Comparison of ENCODE assay signal across 8 mouse cellular contexts in the genomic region with DNA sequence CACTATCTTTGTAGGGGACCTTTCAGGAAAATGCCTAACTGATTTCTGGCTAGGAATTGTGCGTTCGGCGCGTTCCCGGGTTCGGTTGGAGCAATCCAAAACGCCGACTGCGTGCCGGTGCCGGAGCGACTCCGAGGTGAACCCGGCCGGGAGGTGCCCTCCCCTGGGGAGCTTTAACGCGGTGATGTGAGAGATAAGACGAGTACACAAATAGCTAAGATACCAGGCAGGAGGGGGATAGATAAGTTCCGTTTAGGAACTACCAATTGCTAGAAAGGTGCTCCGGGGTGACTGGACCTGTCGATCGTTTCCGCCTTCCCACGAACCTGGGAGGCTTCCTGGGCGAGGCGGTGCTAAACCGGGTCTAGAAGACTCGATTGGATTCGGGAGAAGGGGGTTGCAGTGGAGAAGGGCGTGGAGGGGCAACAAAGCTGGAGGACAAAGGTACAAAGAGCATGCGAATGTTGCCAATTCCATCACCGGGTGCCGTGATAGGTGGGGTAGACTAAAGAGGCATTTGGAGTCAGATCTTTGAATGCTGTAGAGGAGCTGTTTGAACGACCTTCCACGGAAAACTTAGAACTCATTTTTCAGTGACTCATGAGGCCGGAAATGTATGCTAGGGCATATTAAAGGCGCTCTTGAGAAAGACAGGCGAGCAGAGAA. TPM values are rescaled to one million over a fixed set of nuclear protein-coding genes. Genes with fewer than 3 reads are reported as not detected.
DNase-seq lines count a peak whose midpoint lies in the region; ATAC-seq and TF ChIP-seq lines count a peak whose summit lies in the region.

No protein-coding gene starts in this region.

- TF ChIP-seq POLR2A in liver, adult 2 months (IDR thresholded peaks at IDR 0.05; ENCODE audit: extremely low read depth, insufficient read depth, low read length) = 0 out of 2 replicates have a peak, but pooled peaks have one; percentile 13

- TF ChIP-seq EP300 in stomach, postnatal 0 days (optimal IDR thresholded peaks at IDR 0.05) = no peak

- H3K27me3 ChIP-seq in Patski = peaks cover 3% of the 10 kb centered on the region
- H3K27me3 ChIP-seq in liver, adult 2 months (ENCODE audit: control insufficient read depth, insufficient read depth, low read length) = no peaks in the 10 kb centered on the region
- no peaks in the 10 kb centered on the region for H3K27me3 ChIP-seq in midbrain, postnatal 0 days (ENCODE audit: insufficient read depth, low read length)
- no peaks in the 10 kb centered on the region for H3K27me3 ChIP-seq in stomach, postnatal 0 days (ENCODE audit: control insufficient read depth, insufficient read depth, low read length)

- no peaks in the 10 kb centered on the region for H3K36me3 ChIP-seq in liver, adult 2 months (ENCODE audit: control insufficient read depth, insufficient read depth, low read length)
- H3K36me3 ChIP-seq in midbrain, postnatal 0 days (ENCODE audit: insufficient read depth, low read length) = no peaks in the 10 kb centered on the region
- no peaks in the 10 kb centered on the region for H3K36me3 ChIP-seq in stomach, postnatal 0 days (ENCODE audit: control insufficient read depth, insufficient read depth, low read length)

- peak overlapping the region; percentile 74 for H3K4me2 ChIP-seq in midbrain, postnatal 0 days (ENCODE audit: low read depth, low read length, poor library complexity, severe bottlenecking)
- H3K4me2 ChIP-seq in stomach, postnatal 0 days (replicated peaks; ENCODE audit: low read depth) = peak overlapping the region; percentile 75

- H3K4me1 ChIP-seq in liver, adult 2 months (ENCODE audit: control insufficient read depth, insufficient read depth, low read length) = peaks cover 14% of the 10 kb centered on the region; the same call in 1 of the 2 replicates
- H3K4me1 ChIP-seq in midbrain, postnatal 0 days (ENCODE audit: insufficient read depth, low read length) = no peaks in the 10 kb centered on the region; the same call in 1 of the 2 replicates
- H3K4me1 ChIP-seq in stomach, postnatal 0 days (replicated peaks; ENCODE audit: control insufficient read depth, insufficient read depth) = no peaks in the 10 kb centered on the region; the same call in 1 of the 2 replicates

- peak overlapping the region; percentile 83 for H3K27ac ChIP-seq in liver, adult 2 months (replicated peaks; ENCODE audit: insufficient read depth, low read depth, low read length)
- H3K27ac ChIP-seq in midbrain, postnatal 0 days (ENCODE audit: low read depth, low read length) = peak overlapping the region; percentile 94
- H3K27ac ChIP-seq in stomach, postnatal 0 days (replicated peaks) = peak overlapping the region; percentile 99

- peak; percentile 55 for ATAC-seq in Patski
- peak; percentile 36 for ATAC-seq in common myeloid progenitor, adult 5-6 weeks (replicated peaks; ENCODE audit: low read depth, poor library complexity, severe bottlenecking)
- ATAC-seq in inflammation-experienced regulatory T-cells, adult 6 months = peak; percentile 53
- ATAC-seq in midbrain, postnatal 0 days (ENCODE audit: low FRiP score) = no peak; the same call in 1 of the 2 replicates
- peak; percentile 45 for ATAC-seq in stomach, postnatal 0 days (ENCODE audit: low FRiP score, low TSS enrichment)

- H3K9me3 ChIP-seq in midbrain, postnatal 0 days (ENCODE audit: low read length) = no peaks in the 10 kb centered on the region
- no peaks in the 10 kb centered on the region for H3K9me3 ChIP-seq in stomach, postnatal 0 days (ENCODE audit: control insufficient read depth, low read length)

- under 1% methylated on average over 38 of the region's 38 CpGs for WGBS in liver, adult 2 months
- WGBS in midbrain, postnatal 0 days = under 1% methylated on average over 38 of the region's 38 CpGs
- WGBS in stomach, postnatal 0 days = under 1% methylated on average over 38 of the region's 38 CpGs

- no peak for TF ChIP-seq CTCF in Patski (IDR thresholded peaks at IDR 0.05)
- no peak for TF ChIP-seq CTCF in liver, adult 2 months (IDR thresholded peaks at IDR 0.05; ENCODE audit: low read depth, low read length)
- TF ChIP-seq CTCF in midbrain, postnatal 0 days (IDR thresholded peaks at IDR 0.05) = no peak
- no peak for TF ChIP-seq CTCF in stomach, postnatal 0 days (IDR thresholded peaks at IDR 0.05; ENCODE audit: low read depth)

- CTCF ChIA-PET in Patski (lab: Charles Lee) = interaction anchor here (0.8 to 3.0 kb wide), 9 partner anchors 9 to 59 kb away, joined by 3 to 13 read pairs (median 5); no protein-coding TSS in a partner anchor

- peak overlapping the region; percentile 99 for H3K9ac ChIP-seq in liver, adult 2 months (ENCODE audit: low read depth, low read length)
- peak overlapping the region; percentile 97 for H3K9ac ChIP-seq in midbrain, postnatal 0 days (replicated peaks; ENCODE audit: low read length, poor library complexity, severe bottlenecking)
- H3K9ac ChIP-seq in stomach, postnatal 0 days (ENCODE audit: low read length) = peak overlapping the region; percentile 99

- POLR2A ChIA-PET in Patski (lab: Charles Lee) = interaction anchor here (0.8 to 1.4 kb wide), 3 partner anchors 23 to 57 kb away, joined by 3 read pairs; no protein-coding TSS in a partner anchor

- in situ Hi-C loops in Patski (cut with MboI; ENCODE audit: low pct_unique_long_range_greater_than_20kb) = no loop called here

- peaks cover 24% of the 10 kb centered on the region for H3K79me2 ChIP-seq in liver, adult 2 months (ENCODE audit: control insufficient read depth, insufficient read depth, low read length)

- DNase-seq in 416B (ENCODE audit: low read depth) (peak; percentile 85), Patski (ENCODE audit: low read depth, low spot score) (no peak)
- peak; percentile 41 for DNase-seq in gastrocnemius, postnatal 10 days
- DNase-seq in liver, adult 2 months (ENCODE audit: extremely low read depth, low read depth, low spot score) = peak; percentile 86
- DNase-seq in midbrain, postnatal 0 days (ENCODE audit: low spot score) = peak; percentile 21
- peak; percentile 75 for DNase-seq in stomach, postnatal 0 days (ENCODE audit: low spot score)

- peak overlapping the region; percentile 93 for H3K4me3 ChIP-seq in liver, adult 2 months (ENCODE audit: insufficient read depth, low read depth, low read length)
- H3K4me3 ChIP-seq in midbrain, postnatal 0 days (ENCODE audit: low read depth, low read length) = peak overlapping the region; percentile 99
- H3K4me3 ChIP-seq in stomach, postnatal 0 days (ENCODE audit: low read depth, low read length) = peak overlapping the region; percentile 100

RNA-seq across cellular contexts. Expression of a gene that starts 1.0 kb away (rescaled TPM):
- polyA plus RNA-seq in Patski (2021) = 74.3 TPM
- 102 and 110 TPM in 2 replicates for total RNA-seq in common myeloid progenitor, adult 5-6 weeks (2017)
- 10 to 100 TPM; 68.8 to 86.6 TPM for total RNA-seq in gastrocnemius, postnatal 10 days (2021)
- polyA plus RNA-seq in inflammation-experienced regulatory T-cells, adult 6 months (2017; shearing (Covaris generic)) = 10 to 100 TPM; 43.1 to 57.3 (median 50.7) TPM
- 51.5 and 54.0 TPM in 2 replicates for total RNA-seq in liver, adult 2 months (2014; rRNA removed)
- polyA plus RNA-seq in liver, adult 2 months (2012; rRNA removed) = 17.5 and 18.0 TPM in 2 replicates
- 167 and 185 TPM in 2 replicates for total RNA-seq in midbrain, postnatal 0 days (2014; rRNA removed)
- 40.3 and 45.9 TPM in 2 replicates for polyA plus RNA-seq in midbrain, postnatal 0 days (2015; fragmentation: Nextera tagmentation; extraction: Ambion mirVana)
- 29.0 and 33.3 TPM in 2 replicates for polyA plus RNA-seq in stomach, postnatal 0 days (2015; fragmentation: Nextera tagmentation; extraction: Ambion mirVana)

RNA-seq across cellular contexts. Expression of a gene that starts 15.8 kb away (rescaled TPM):
- polyA plus RNA-seq in Patski (2021) = 0.36 TPM
- 46.6 and 54.3 TPM in 2 replicates for total RNA-seq in common myeloid progenitor, adult 5-6 weeks (2017)
- 1 to 10 TPM in 1 of 2 experiments, under 1 TPM in 1; 0.42 to 1.6 TPM for total RNA-seq in gastrocnemius, postnatal 10 days (2021)
- 10 to 100 TPM; 33.2 to 54.7 (median 43.2) TPM for polyA plus RNA-seq in inflammation-experienced regulatory T-cells, adult 6 months (2017; shearing (Covaris generic))
- total RNA-seq in liver, adult 2 months (2014; rRNA removed) = 0.37 and 1.5 TPM in 2 replicates
- 0.36 and 0.77 TPM in 2 replicates for polyA plus RNA-seq in liver, adult 2 months (2012; rRNA removed)
- total RNA-seq in midbrain, postnatal 0 days (2014; rRNA removed) = 0.76 and 1.0 TPM in 2 replicates
- 0.31 and 0.56 TPM in 2 replicates for polyA plus RNA-seq in midbrain, postnatal 0 days (2015; fragmentation: Nextera tagmentation; extraction: Ambion mirVana)
- polyA plus RNA-seq in stomach, postnatal 0 days (2015; fragmentation: Nextera tagmentation; extraction: Ambion mirVana) = 0.50 and 0.72 TPM in 2 replicates

Comparison
In these comparisons a context has a peak if more than half of its experiments do, and no peak if none do; other contexts are left out.
1. RNA of a gene that starts 15.8 kb away (polyA plus RNA-seq): 33.2 to 54.7 TPM in inflammation-experienced regulatory T-cells, adult 6 months; 0.36 to 0.77 TPM in liver, adult 2 months, 0.50 to 0.72 TPM in stomach, postnatal 0 days, 0.36 TPM in Patski (single experiment) and 0.31 to 0.56 TPM in midbrain, postnatal 0 days; every median in the first group is over 10 times any median in the second.
2. Peak in every context shown above with its lines, with median percentiles within 50 percentile points of each other: H3K27ac ChIP-seq, H3K4me3 ChIP-seq and H3K9ac ChIP-seq.